Mouse (Mus musculus) kidney, postnatal 14 days (tissue): Measurements from ENCODE around the gene Ppp1cc.

ENCODE experiments used
- DNase-seq: peaks from one replicate; pipeline ENCODE4 v3.0.0; 2022; ENCODE audit warnings: mixed read lengths

The Ppp1cc gene

GRCm38 (mm10) chr5:122218928-122219327 is 60.9 kb downstream of the Ppp1cc start:
- DNase-seq: no peak

DNA sequence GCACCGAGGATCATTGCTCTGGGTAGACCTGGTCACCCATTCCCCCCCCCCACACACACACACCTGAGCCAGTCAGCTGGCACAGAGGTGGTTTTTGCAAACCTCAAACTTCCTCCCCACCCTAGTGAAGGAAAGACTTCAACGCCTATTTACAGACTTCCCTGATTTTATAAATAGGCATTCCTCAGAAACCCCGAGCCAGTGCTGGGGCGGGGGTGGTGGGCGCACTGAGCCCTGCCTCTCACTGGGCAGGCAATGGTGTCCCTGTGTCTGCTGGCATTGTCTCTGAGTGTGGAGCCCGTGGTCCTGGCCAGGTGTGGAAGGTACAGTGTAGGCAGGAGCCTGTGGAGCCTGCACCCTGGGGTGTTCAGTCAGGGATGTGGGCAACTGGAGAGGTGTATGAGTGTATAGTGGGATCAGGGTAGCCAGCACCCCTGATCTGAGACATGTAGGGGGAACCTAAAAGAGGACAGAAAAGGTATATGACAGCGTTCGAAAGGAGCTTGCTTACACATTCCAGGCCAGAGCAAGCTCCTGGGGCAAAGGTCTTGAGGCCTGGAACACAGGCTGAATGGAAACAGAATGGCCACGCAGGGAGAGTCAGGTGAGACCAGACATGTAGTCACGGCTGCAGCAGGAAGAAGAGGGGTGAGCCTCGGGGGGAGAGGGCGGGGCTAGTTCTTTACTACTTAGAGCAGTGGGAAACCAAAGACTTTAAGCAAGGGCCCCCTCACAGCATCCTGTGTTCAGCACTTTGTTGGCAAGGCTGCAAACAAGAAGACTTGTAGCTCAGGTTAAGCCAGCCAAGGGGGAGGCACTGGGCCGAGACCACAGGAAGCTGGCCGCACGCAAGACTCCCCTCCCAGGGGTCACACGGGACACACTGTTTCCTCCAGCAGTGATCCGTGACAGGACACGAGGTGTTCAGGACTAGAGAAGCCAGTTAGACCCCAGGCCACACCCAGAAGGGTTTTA is 61.9 kb downstream of the Ppp1cc start:
- DNase-seq: peak; percentile 71

DNA sequence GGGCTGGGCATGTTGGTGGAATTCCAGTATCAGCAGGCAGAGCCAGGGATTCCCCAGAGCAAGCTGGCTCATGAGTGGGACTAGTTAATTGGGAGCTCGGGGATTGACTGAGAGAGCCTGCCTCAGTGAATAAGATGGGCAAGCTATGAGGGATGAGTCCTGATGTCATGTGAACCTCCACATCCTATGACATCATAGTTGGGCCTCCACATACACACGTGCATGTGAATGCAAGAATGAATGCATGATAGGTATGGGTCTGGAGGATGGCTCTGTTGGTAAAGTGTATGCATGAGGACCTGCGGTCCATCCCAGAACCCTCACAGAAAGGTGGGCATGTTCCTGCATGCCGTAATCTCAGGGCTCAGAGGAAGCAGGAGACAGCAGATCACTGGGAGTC is 63.0 kb downstream of the Ppp1cc start:
- DNase-seq: no peak

- DNase-seq: no peak
Observed at GRCm38 (mm10) chr5:122224291-122224690, 66.2 kb downstream of the Ppp1cc start.
